Mouse (Mus musculus): ENCODE measurements around the gene Prss53. TPM values are rescaled to one million over a fixed set of nuclear protein-coding genes. Genes with fewer than 3 reads are reported as not detected.
A peak's percentile ranks its signal among the peaks of the same experiment; 100 is the strongest.
"Not testable (repeated sequence)": the region's sequence is repeated elsewhere in the genome, so short reads cannot be mapped to it uniquely, and the experiment has no call there.

The Prss53 gene
- total and polyA plus RNA-seq, 2 experiments from 2014 or later, result 1.3 to 1.8 TPM

GRCm38 (mm10) chr7:127842001-127842718 is 48.6 kb downstream of the Prss53 start:
- peak overlapping the region; percentile 96 for H3K4me2 ChIP-seq (ENCODE audit: low read depth, low read length)
- H3K9ac ChIP-seq (replicated peaks; ENCODE audit: low read length), result peak overlapping the region; percentile 68
- no peak for TF ChIP-seq CTCF (IDR thresholded peaks at IDR 0.05; ENCODE audit: low read depth)
- under 1% methylated on average over 40 of the region's 40 CpGs for WGBS
- H3K27ac ChIP-seq, result peak overlapping the region; percentile 95
- ATAC-seq, result peak; percentile 28; the same call in 1 of the 2 replicates
- no peaks in the 10 kb centered on the region for H3K27me3 ChIP-seq (ENCODE audit: insufficient read depth, low read length)
- no peaks in the 10 kb centered on the region for H3K9me3 ChIP-seq (ENCODE audit: low read length)
- peaks cover 13% of the 10 kb centered on the region; the same call in 1 of the 2 replicates for H3K36me3 ChIP-seq (ENCODE audit: insufficient read depth, low read length)
- DNase-seq (ENCODE audit: low spot score), result peak; percentile 86
- no peaks in the 10 kb centered on the region for H3K4me1 ChIP-seq (ENCODE audit: insufficient read depth, low read length)
- peak overlapping the region; percentile 81 for H3K4me3 ChIP-seq (ENCODE audit: low read length)

GRCm38 (mm10) chr7:127841340-127842000 is 49.3 kb downstream of the Prss53 start:
- TF ChIP-seq CTCF (IDR thresholded peaks at IDR 0.05; ENCODE audit: low read depth), result 0 out of 2 replicates have a peak, but pooled peaks have one; percentile 10
- under 1% methylated on average over 44 of the region's 46 CpGs for WGBS

GRCm38 (mm10) chr7:127840886-127841285 is 49.9 kb downstream of the Prss53 start:
- Histone ChIP-seq H3K4me1 (ENCODE audit: insufficient read depth, low read length) (no peaks in the 10 kb centered on the region), H3K9me3 (ENCODE audit: low read length) (no peaks in the 10 kb centered on the region), H3K4me3 (ENCODE audit: low read length) (peak overlapping the region; percentile 81), H3K4me2 (ENCODE audit: low read depth, low read length) (peak overlapping the region; percentile 96), H3K27ac (peak overlapping the region; percentile 95), H3K9ac (replicated peaks; ENCODE audit: low read length) (peak overlapping the region; percentile 68), H3K36me3 (ENCODE audit: insufficient read depth, low read length) (0 out of 2 replicates have a peak, but pooled peaks cover 13% of the 10 kb centered on the region), H3K27me3 (ENCODE audit: insufficient read depth, low read length) (no peaks in the 10 kb centered on the region)
- no peak for TF ChIP-seq CTCF (IDR thresholded peaks at IDR 0.05; ENCODE audit: low read depth)
- DNase-seq (ENCODE audit: low spot score) (peak; percentile 52), ATAC-seq (peak; percentile 31)
- 3% methylated on average over 15 of the region's 15 CpGs for WGBS

More at GRCm38 (mm10) chr7:127841340-127842000, 49.3 kb downstream of the Prss53 start:
- Histone ChIP-seq H3K4me2 (ENCODE audit: low read depth, low read length) (peak overlapping the region; percentile 96), H3K4me1 (ENCODE audit: insufficient read depth, low read length) (no peaks in the 10 kb centered on the region), H3K4me3 (ENCODE audit: low read length) (peak overlapping the region; percentile 81), H3K9me3 (ENCODE audit: low read length) (no peaks in the 10 kb centered on the region), H3K36me3 (ENCODE audit: insufficient read depth, low read length) (peaks cover 13% of the 10 kb centered on the region; the same call in 1 of the 2 replicates), H3K9ac (replicated peaks; ENCODE audit: low read length) (peak overlapping the region; percentile 68), H3K27ac (peak overlapping the region; percentile 95), H3K27me3 (ENCODE audit: insufficient read depth, low read length) (no peaks in the 10 kb centered on the region)
- ATAC-seq, result peak; percentile 98
- peak; percentile 98 for DNase-seq (ENCODE audit: low spot score)

- Histone ChIP-seq H3K27ac (peak overlapping the region; percentile 95), H3K4me2 (ENCODE audit: low read depth, low read length) (0 out of 2 replicates have a peak overlapping the region, but pooled peaks have one; percentile 96), H3K36me3 (ENCODE audit: insufficient read depth, low read length) (0 out of 2 replicates have a peak, but pooled peaks cover 13% of the 10 kb centered on the region)
- 78% methylated on average over 2 of the region's 2 CpGs for WGBS
- DNase-seq (ENCODE audit: low spot score); H3K4me3 ChIP-seq (ENCODE audit: low read length); ATAC-seq; H3K4me1 ChIP-seq (ENCODE audit: insufficient read depth, low read length); H3K9me3 ChIP-seq (ENCODE audit: low read length); H3K9ac ChIP-seq (replicated peaks; ENCODE audit: low read length); H3K27me3 ChIP-seq (ENCODE audit: insufficient read depth, low read length): not testable (repeated sequence)
Measured at GRCm38 (mm10) chr7:127840031-127840430, 50.7 kb downstream of the Prss53 start.

GRCm38 (mm10) chr7:127837878-127838277 is 52.9 kb downstream of the Prss53 start:
- not testable (repeated sequence) for H3K9me3 ChIP-seq (ENCODE audit: low read length); H3K4me2 ChIP-seq (ENCODE audit: low read depth, low read length); H3K4me1 ChIP-seq (ENCODE audit: insufficient read depth, low read length); H3K36me3 ChIP-seq (ENCODE audit: insufficient read depth, low read length); H3K9ac ChIP-seq (replicated peaks; ENCODE audit: low read length); H3K27ac ChIP-seq; H3K4me3 ChIP-seq (ENCODE audit: low read length); ATAC-seq; DNase-seq (ENCODE audit: low spot score); H3K27me3 ChIP-seq (ENCODE audit: insufficient read depth, low read length)
- 79% methylated on average over 4 of the region's 4 CpGs for WGBS

- no peaks in the 10 kb centered on the region for H3K27me3 ChIP-seq (ENCODE audit: insufficient read depth, low read length)
- DNase-seq (ENCODE audit: low spot score) (no peak), ATAC-seq (no peak)
- H3K9me3 ChIP-seq (ENCODE audit: low read length), result no peaks in the 10 kb centered on the region
- H3K27ac ChIP-seq, result no peak overlapping the region
- no peak for TF ChIP-seq CTCF (IDR thresholded peaks at IDR 0.05; ENCODE audit: low read depth)
- no peaks in the 10 kb centered on the region for H3K4me1 ChIP-seq (ENCODE audit: insufficient read depth, low read length)
- no peak overlapping the region for H3K4me3 ChIP-seq (ENCODE audit: low read length)
- no peak overlapping the region for H3K9ac ChIP-seq (replicated peaks; ENCODE audit: low read length)
- WGBS, result 90% methylated on average over 5 of the region's 5 CpGs
- H3K4me2 ChIP-seq (ENCODE audit: low read depth, low read length), result no peak overlapping the region
- no peaks in the 10 kb centered on the region for H3K36me3 ChIP-seq (ENCODE audit: insufficient read depth, low read length)
Measured at GRCm38 (mm10) chr7:127837473-127837872, 53.3 kb downstream of the Prss53 start.

Other genes starting within 250 kb of the Prss53 start
- gene Bcl7c, start 182.0 kb downstream of the Prss53 start, total RNA-seq (2014; rRNA removed), result 86.8 and 105 TPM in 2 replicates
- gene Bcl7c, start 182.0 kb downstream of the Prss53 start, polyA plus RNA-seq (2015; fragmentation: Nextera tagmentation; extraction: Ambion mirVana), result 48.8 and 50.9 TPM in 2 replicates
- 9.0 and 10.7 TPM in 2 replicates for gene Ctf1, start 178.2 kb downstream of the Prss53 start, total RNA-seq (2014; rRNA removed)
- gene Ctf1, start 178.2 kb downstream of the Prss53 start, polyA plus RNA-seq (2015; fragmentation: Nextera tagmentation; extraction: Ambion mirVana), result 3.8 and 4.0 TPM in 2 replicates
- gene Ctf2, start 158.8 kb downstream of the Prss53 start, total RNA-seq (2014; rRNA removed), result not detected in 2 replicates
- gene Ctf2, start 158.8 kb downstream of the Prss53 start, polyA plus RNA-seq (2015; fragmentation: Nextera tagmentation; extraction: Ambion mirVana), result 0.13 TPM in 1 of 2 replicates, not detected in the other
- 191 and 192 TPM in 2 replicates for gene Fbxl19, start 146.4 kb downstream of the Prss53 start, total RNA-seq (2014; rRNA removed)
- gene Fbxl19, start 146.4 kb downstream of the Prss53 start, polyA plus RNA-seq (2015; fragmentation: Nextera tagmentation; extraction: Ambion mirVana), result 6.8 and 7.0 TPM in 2 replicates
- 20.0 and 35.8 TPM in 2 replicates for gene Orai3, start 121.2 kb downstream of the Prss53 start, total RNA-seq (2014; rRNA removed)
- gene Orai3, start 121.2 kb downstream of the Prss53 start, polyA plus RNA-seq (2015; fragmentation: Nextera tagmentation; extraction: Ambion mirVana), result 10.8 and 11.3 TPM in 2 replicates
- gene Setd1a, start 114.3 kb downstream of the Prss53 start, total RNA-seq (2014; rRNA removed), result 17.8 and 18.2 TPM in 2 replicates
- 10.5 and 16.0 TPM in 2 replicates for gene Setd1a, start 114.3 kb downstream of the Prss53 start, polyA plus RNA-seq (2015; fragmentation: Nextera tagmentation; extraction: Ambion mirVana)
- gene Gm49388, start 105.4 kb downstream of the Prss53 start, total RNA-seq (2014; rRNA removed), result 0.05 and 2.9 TPM in 2 replicates
- gene Gm49388, start 105.4 kb downstream of the Prss53 start, polyA plus RNA-seq (2015; fragmentation: Nextera tagmentation; extraction: Ambion mirVana), result not detected in 2 replicates
- 11.0 and 12.1 TPM in 2 replicates for gene Hsd3b7, start 90.4 kb downstream of the Prss53 start, total RNA-seq (2014; rRNA removed)
- gene Hsd3b7, start 90.4 kb downstream of the Prss53 start, polyA plus RNA-seq (2015; fragmentation: Nextera tagmentation; extraction: Ambion mirVana), result 10.3 and 11.3 TPM in 2 replicates
- gene Stx4a, start 66.7 kb downstream of the Prss53 start, total RNA-seq (2014; rRNA removed), result 4.0 and 9.6 TPM in 2 replicates
- gene Stx4a, start 66.7 kb downstream of the Prss53 start, polyA plus RNA-seq (2015; fragmentation: Nextera tagmentation; extraction: Ambion mirVana), result 28.4 and 31.8 TPM in 2 replicates
- 69.7 and 72.7 TPM in 2 replicates for gene Stx1b, start 66.4 kb downstream of the Prss53 start, total RNA-seq (2014; rRNA removed)
- 66.6 and 76.3 TPM in 2 replicates for gene Stx1b, start 66.4 kb downstream of the Prss53 start, polyA plus RNA-seq (2015; fragmentation: Nextera tagmentation; extraction: Ambion mirVana)
- 34.6 and 35.0 TPM in 2 replicates for gene Zfp646, start 14.7 kb downstream of the Prss53 start, total RNA-seq (2014; rRNA removed)
- gene Zfp646, start 14.7 kb downstream of the Prss53 start, polyA plus RNA-seq (2015; fragmentation: Nextera tagmentation; extraction: Ambion mirVana), result 3.4 and 4.4 TPM in 2 replicates
- 25.8 and 26.2 TPM in 2 replicates for gene Zfp668, start 14.1 kb downstream of the Prss53 start, total RNA-seq (2014; rRNA removed)
- gene Zfp668, start 14.1 kb downstream of the Prss53 start, polyA plus RNA-seq (2015; fragmentation: Nextera tagmentation; extraction: Ambion mirVana), result 21.8 and 22.4 TPM in 2 replicates
- gene Gm21974, start 4.5 kb upstream of the Prss53 start, total RNA-seq (2014; rRNA removed), result not detected in 2 replicates
- gene Gm21974, start 4.5 kb upstream of the Prss53 start, polyA plus RNA-seq (2015; fragmentation: Nextera tagmentation; extraction: Ambion mirVana), result not detected in 2 replicates
- 37.2 and 43.0 TPM in 2 replicates for gene Vkorc1, start 4.6 kb upstream of the Prss53 start, total RNA-seq (2014; rRNA removed)
- gene Vkorc1, start 4.6 kb upstream of the Prss53 start, polyA plus RNA-seq (2015; fragmentation: Nextera tagmentation; extraction: Ambion mirVana), result 72.6 and 79.8 TPM in 2 replicates
- 44.3 and 55.0 TPM in 2 replicates for gene Bckdk, start 13.1 kb upstream of the Prss53 start, total RNA-seq (2014; rRNA removed)
- 61.5 and 63.5 TPM in 2 replicates for gene Bckdk, start 13.1 kb upstream of the Prss53 start, polyA plus RNA-seq (2015; fragmentation: Nextera tagmentation; extraction: Ambion mirVana)
- 24.9 and 33.5 TPM in 2 replicates for gene Kat8, start 21.5 kb upstream of the Prss53 start, total RNA-seq (2014; rRNA removed)
- gene Kat8, start 21.5 kb upstream of the Prss53 start, polyA plus RNA-seq (2015; fragmentation: Nextera tagmentation; extraction: Ambion mirVana), result 30.1 and 33.9 TPM in 2 replicates
- 0.26 and 0.32 TPM in 2 replicates for gene Prss8, start 39.1 kb upstream of the Prss53 start, total RNA-seq (2014; rRNA removed)
- gene Prss8, start 39.1 kb upstream of the Prss53 start, polyA plus RNA-seq (2015; fragmentation: Nextera tagmentation; extraction: Ambion mirVana), result 0.35 and 0.44 TPM in 2 replicates
- 17.0 and 19.9 TPM in 2 replicates for gene Prss36, start 55.8 kb upstream of the Prss53 start, total RNA-seq (2014; rRNA removed)
- gene Prss36, start 55.8 kb upstream of the Prss53 start, polyA plus RNA-seq (2015; fragmentation: Nextera tagmentation; extraction: Ambion mirVana), result 16.5 and 17.3 TPM in 2 replicates
- 34.4 and 45.0 TPM in 2 replicates for gene Fus, start 76.5 kb upstream of the Prss53 start, total RNA-seq (2014; rRNA removed)
- 281 and 299 TPM in 2 replicates for gene Fus, start 76.5 kb upstream of the Prss53 start, polyA plus RNA-seq (2015; fragmentation: Nextera tagmentation; extraction: Ambion mirVana)
- 12.1 and 12.7 TPM in 2 replicates for gene Pycard, start 102.9 kb upstream of the Prss53 start, total RNA-seq (2014; rRNA removed)
- gene Pycard, start 102.9 kb upstream of the Prss53 start, polyA plus RNA-seq (2015; fragmentation: Nextera tagmentation; extraction: Ambion mirVana), result 9.3 and 10.7 TPM in 2 replicates
- 0.37 and 1.4 TPM in 2 replicates for gene Trim72, start 113.0 kb upstream of the Prss53 start, total RNA-seq (2014; rRNA removed)
- gene Trim72, start 113.0 kb upstream of the Prss53 start, polyA plus RNA-seq (2015; fragmentation: Nextera tagmentation; extraction: Ambion mirVana), result not detected in 2 replicates
- gene Itgam, start 171.7 kb upstream of the Prss53 start, total RNA-seq (2014; rRNA removed), result 2.6 and 3.2 TPM in 2 replicates
- gene Itgam, start 171.7 kb upstream of the Prss53 start, polyA plus RNA-seq (2015; fragmentation: Nextera tagmentation; extraction: Ambion mirVana), result 1.2 and 1.3 TPM in 2 replicates
- not detected in 2 replicates for gene Gm49368, start 171.7 kb upstream of the Prss53 start, total RNA-seq (2014; rRNA removed)
- not detected in 2 replicates for gene Gm49368, start 171.7 kb upstream of the Prss53 start, polyA plus RNA-seq (2015; fragmentation: Nextera tagmentation; extraction: Ambion mirVana)
- 0.58 and 0.68 TPM in 2 replicates for gene Itgax, start 238.6 kb upstream of the Prss53 start, total RNA-seq (2014; rRNA removed)
- not detected in 2 replicates for gene Itgax, start 238.6 kb upstream of the Prss53 start, polyA plus RNA-seq (2015; fragmentation: Nextera tagmentation; extraction: Ambion mirVana)